Mouse (Mus musculus) bone marrow macrophage, adult 2 months (primary cell): ENCODE data around the gene Gm20532.

Source experiments
- CTCF ChIP-seq: IDR thresholded peaks from 2 replicates; pipeline ENCODE4 v1.5.1; 2012; ENCODE audit warnings: low read depth, mild to moderate bottlenecking, low read length, moderate library complexity
- POLR2A ChIP-seq: IDR thresholded peaks from 2 replicates; pipeline ENCODE4 v1.6.1; 2012; ENCODE audit warnings: mild to moderate bottlenecking, low read depth, low read length, borderline replicate concordance

DNA sequence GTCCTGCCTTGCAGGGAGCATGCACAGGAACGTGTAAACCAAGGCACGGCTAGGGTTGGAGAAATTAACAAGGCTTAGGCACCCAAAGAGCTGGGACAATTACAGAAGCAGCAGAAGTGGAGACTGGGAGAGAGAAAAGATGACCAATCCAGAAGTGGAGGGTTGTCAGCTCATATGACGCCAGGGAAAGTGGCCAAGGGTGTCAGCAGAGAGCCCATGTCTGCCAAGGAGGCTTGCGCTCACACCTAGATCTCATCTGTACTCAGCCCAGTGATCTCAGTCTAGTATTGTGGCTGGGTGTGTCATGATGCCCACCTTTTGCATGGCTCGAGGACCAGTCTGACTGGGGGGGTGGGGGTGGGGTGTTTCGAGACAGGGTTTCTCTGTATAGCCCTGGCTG is 726 bp upstream of the Gm20532 start:
- TF ChIP-seq CTCF (no peak), POLR2A (no peak)
